Mouse (Mus musculus) CD8-positive naive resting alpha-beta T cell, adult 2 months (primary cell): ENCODE measurements around the gene Dusp6.

Experiments
- DNase-seq, 2 experiments: peaks; one replicate each; pipeline ENCODE4 v3.0.0; 2022; ENCODE audit warnings: low read depth in 2 of 2, low spot score in 2 of 2

Gene Dusp6

DNA sequence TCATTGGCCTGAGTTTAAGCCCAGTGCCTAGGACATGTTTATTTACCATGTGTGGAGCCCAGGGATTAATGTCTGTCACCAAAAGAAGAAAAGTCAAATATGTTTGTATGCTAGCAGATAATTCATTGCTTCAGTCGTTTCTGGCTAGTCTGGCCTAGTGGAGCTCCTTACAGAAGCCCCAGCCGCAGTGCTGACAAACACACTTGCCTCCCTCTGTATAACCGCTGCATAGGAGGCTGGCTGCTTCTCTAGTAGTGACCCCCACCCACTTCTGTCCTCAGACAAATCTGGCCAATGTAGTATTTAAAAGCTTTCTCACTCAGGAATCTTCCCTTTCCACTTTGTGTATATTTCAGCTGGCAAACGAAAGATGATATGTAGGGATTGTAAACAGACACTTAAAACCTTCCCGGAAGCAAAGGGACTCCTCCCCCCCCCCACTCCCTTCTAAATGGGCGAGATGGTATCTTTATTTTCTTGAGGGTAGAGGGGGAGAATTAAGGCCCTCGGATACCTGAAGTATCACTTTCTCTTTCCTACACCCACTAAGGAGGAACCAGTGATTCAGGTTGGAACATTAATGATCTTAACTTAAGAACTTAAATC is 18.3 kb upstream of the Dusp6 start:
- no peak for DNase-seq

DNA sequence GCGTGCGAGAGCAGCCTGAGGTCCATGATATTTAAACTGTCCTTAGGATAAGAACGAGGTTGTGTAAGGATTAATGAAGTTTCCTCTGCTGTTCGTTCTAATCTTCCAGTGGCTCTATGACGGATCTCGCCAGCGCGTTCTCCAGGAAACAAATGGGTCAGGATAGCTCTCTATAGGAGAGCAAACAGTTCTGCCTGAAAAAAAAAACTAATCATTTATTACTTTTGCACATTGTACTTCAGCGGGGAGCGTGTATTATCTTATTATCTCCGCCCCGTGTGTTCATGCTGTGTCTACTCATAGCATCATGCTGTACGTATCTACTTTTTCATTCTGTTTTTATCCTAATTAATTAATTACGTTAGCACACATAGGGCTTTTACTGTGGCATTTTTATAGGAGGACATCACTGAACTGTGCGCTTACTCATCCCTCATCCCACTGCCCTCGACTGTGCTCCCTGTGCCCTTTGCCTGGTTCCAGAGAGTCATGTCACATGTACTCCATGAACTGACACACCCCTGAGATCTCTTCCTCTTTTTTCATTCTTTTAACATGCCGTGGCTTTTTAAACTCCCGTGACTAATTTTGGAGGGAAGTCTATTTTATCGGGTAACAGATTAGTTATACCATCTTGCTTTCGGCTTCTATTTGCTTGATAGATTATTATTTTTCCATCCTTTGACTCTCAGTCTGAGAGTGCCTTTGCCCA is 16.1 kb upstream of the Dusp6 start:
- DNase-seq = no peak

DNA sequence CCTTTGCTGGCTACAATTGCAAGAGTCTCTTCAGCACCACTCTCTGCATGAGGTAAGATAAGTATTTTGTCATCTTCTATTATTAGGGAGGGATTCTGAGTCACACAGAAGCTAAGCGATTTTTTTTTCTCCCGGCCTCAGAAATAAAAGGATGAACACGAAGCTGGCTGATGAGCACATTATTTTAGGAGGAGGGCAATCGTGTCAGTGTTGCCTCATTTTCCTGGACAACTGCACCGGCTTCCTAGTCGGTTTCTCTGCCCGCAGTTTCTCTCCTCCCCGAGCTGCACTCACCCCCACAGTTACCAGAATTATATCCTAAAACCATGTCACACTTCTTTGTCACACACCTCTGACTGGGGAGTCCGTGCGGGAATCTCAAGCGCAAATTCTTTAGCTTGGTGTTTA is 12.2 kb upstream of the Dusp6 start:
- DNase-seq = no peak

DNA sequence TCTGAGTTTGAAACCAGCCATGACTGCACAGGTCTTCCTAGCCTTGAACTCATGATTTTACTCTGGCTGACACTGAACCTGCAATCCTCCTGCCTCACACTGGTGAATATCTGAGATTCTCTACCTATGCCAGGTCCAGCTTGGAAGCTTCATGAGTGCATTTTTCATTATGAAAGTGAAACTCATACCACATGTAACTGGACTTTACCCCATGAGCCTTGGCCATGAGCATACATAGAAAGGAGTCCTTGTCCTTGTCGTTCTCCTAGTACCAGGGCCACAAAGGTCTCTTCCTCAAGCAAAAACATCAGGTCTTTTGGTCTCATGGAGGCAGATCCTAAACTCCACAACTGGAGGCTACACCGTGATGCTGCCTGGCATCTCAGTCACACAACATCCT is 9.6 kb upstream of the Dusp6 start:
- no peak for DNase-seq

DNA sequence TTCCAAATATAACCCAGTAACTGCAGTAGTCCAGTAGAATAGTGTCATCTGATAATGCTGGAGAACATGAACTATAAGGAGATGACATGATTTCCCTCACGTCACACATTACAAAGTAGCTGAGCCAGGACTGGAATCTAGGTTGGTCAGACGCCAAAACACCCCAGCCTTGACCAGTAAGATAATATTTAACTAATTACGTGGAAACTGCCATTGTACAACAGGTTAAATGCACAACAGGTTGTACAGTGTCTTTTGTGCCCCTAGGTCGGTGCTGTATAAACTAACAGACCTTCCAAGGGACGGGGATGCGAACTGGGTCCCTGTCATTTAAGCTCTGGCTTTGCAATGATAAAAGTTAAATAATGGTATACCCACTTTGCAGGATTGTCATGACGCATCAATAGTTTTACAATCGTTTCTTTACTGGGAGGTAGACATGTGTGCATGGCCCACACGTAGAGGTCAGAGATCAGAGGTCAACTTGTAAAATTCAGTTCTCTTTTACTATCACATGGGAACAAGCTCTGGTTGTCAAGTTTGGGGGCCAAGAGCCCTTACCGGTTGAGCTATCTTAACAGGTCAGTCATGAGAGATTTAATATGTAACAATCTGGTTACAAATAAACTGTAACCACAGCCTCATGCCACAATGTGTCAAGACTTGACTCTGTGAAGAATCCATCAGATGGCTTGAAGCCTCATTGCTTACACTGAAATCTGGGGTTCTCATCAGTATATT is 7.0 kb upstream of the Dusp6 start:
- DNase-seq = no peak

DNA sequence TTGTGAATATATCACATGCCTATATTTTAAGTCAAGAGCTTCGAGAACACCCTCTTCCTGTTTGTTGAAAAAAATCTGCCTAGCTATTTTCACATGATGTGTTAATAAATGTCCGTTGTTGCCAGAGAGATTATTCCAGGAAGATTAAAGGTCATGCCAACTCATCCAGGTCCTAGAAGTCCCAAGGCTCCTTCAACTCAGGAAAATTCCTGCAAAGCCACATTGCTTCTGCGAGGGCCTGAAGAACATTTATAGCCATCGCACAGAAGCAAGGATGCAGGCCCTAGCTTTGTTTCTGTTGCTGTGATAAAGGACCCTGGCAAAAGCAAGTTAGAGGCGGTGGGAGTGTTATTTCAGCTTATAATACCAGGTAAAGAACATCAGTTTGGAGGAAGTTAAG is 5.5 kb upstream of the Dusp6 start:
- DNase-seq = no peak

DNA sequence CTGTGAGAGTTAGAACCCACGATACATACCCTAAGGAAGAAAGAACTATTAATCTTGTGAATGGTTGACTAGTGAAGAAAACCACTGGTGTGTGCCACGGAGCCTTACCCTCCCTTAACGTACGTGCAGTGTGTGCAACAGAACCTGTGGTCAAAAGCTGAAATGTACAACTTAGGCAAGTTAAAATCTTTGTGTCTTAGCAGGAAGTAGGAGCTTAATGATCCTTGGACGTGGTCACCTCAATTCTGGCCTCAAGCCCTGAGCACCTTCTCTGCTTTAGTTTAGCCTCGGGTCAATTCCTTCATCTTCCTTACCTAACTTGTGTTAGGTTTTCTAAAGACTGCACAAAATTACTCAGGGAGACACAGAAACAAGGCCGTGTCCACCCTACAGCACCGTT is 3.2 kb upstream of the Dusp6 start:
- no peak for DNase-seq

DNA sequence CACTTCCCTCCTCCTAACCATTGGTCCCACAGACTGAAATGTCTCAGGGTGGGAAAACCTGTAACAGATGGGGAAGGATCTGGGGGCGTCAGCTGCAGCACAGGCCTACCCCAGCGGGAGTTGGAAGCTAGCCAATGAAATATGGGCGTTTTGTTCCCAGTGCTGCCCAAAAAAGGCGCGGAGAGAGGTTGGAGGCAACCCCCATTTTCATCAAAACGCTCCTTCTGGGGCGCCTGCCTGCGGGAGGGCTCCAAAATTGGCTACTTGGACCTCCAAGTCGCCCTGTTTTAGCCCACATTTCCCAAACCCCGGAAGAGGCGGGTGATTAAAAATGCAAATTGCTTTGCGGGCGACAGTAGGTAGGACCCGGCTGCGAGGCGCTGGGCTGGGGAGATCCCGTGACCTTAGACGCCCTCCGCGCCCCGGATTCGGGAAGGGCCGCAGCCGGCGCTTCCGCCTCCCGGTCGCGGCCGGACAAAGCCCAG is 1.8 kb upstream of the Dusp6 start:
- DNase-seq = no peak

DNA sequence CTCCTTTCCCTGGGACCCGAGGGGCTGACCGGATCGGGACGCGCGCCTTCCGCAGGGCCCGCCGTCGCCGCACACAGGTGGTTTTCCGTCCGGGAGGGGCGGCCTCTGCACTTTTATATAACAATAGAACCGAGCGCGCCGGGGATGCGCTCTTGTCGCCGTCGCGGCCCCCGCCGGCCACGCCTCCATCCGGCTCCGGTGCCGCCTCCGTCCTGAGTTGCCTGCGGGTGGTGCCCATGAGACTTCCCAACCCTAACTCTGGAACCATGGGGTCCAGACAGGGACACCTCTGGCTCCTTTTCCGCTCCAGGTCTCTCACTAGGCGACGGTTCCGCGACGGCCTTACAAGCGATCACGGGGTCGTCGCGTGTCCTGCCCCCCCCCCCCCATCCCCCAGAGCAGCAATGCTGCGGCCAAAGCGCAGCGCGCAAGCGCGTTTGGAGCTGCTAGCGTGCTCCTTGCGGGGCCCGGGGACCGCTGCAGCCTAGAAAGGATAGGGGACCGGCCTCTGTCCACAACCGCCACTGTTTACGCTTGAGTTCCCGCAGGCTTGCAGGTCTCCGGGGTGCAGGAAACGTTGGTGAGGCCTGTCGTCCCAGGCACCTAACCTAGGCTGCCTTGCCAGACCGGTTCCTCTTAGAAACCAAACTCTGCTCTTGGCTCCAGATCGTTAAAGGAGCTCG is 1.3 kb upstream of the Dusp6 start:
- DNase-seq = peak; percentile 79 to 81

DNA sequence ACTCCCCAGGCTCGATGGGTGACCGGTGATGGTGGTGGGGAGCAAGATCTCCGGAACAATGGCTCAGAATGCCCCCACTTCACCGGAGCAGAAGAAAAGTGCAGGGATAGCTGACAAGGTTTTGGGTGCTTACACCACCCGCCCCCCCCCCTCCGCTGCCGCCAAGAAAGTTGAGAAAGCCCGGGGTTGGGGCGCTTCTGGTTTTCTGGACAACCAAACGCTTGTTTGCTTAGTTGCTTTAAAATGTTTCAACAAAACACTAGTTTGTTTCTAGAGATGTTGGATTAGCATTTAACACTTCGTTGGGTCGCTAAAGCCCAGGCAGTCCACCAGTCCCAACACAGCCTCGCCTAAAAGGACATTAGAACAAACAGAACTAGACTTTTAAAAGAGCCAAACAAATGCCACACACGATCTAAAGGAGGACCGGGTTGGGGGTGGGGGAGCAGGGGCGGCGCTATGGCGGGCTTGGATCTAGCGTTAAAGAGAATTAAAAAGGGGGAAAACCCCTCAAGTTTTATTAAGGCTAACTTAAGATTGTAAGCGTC is 638 bp upstream of the Dusp6 start:
- DNase-seq = no peak

DNA sequence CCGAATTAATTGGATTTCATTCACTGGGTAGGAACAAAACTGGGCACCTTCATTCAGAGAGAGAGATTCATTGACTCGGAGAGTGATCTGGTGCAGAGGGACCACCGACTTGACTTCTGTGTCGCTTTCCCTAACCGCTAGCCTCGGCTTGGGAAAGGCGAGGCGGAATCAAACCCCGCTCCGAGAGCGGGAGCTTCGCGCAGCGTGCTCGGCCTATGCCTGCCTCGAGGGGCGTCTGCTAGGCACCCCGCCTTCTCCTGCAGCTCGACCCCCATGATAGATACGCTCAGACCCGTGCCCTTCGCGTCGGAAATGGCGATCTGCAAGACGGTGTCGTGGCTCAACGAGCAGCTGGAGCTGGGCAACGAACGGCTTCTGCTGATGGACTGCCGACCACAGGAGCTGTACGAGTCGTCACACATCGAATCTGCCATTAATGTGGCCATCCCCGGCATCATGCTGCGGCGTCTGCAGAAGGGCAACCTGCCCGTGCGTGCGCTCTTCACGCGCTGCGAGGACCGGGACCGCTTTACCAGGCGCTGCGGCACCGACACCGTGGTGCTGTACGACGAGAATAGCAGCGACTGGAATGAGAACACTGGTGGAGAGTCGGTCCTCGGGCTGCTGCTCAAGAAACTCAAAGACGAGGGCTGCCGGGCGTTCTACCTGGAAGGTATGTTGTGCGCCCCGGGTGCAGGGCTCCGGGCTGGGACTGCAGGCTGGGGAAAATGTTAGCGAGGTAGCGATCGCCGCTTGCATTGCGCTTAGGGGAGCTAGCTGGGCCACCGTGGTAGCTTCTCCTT is 589 bp downstream of the Dusp6 start:
- DNase-seq = no peak

DNA sequence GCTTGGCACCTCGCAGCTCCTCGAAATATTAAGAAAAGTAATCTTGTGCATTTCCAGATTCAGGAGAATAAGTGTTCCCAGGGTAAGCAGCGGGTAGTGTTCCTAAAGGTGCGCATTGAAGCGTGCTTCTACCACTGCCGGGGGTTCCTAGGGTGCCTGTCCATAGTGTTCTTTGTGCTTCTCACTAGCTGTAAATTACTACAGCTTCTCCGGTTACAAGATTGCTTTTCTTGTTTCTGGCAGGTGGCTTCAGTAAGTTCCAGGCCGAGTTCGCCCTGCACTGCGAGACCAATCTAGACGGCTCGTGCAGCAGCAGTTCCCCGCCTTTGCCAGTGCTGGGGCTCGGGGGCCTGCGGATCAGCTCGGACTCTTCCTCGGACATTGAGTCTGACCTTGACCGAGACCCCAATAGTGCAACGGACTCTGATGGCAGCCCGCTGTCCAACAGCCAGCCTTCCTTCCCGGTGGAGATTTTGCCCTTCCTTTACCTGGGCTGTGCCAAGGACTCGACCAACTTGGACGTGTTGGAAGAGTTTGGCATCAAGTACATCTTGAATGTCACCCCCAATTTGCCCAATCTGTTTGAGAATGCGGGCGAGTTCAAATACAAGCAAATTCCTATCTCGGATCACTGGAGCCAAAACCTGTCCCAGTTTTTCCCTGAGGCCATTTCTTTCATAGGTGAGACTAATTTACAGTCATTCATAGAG is 1.4 kb downstream of the Dusp6 start:
- no peak for DNase-seq

DNA sequence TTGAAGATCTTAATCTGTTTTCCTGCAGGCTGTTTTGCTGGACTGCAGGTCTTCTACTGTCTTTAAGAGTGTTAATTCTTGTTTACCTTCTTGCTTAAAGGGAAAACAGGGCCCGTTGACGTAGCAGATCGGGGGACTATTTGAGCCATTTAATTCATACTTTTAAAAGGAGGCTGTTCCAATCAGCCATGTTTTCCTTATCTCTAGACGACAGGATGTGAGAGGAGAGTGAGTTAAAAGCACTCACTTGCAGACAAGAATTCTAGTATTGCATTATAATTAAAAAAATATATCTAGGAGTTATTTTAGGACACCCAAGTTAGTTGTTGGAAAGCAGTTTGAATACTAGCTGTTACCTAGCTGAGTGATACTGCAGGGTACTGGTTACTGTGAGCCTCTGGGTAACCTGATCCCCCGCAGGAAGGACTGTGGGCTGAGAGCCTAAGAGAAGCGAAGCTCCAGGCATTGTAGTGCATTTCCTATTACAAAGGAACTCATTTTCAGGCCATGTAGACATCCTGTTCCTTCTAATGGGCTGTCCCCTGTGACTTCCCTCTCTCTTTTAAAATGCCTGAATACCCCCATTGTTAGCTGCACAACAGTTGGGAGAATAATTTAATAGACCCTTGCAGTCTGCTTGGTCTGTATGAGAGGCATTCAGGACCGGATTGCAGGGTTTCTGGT is 2.1 kb downstream of the Dusp6 start:
- no peak for DNase-seq

DNA sequence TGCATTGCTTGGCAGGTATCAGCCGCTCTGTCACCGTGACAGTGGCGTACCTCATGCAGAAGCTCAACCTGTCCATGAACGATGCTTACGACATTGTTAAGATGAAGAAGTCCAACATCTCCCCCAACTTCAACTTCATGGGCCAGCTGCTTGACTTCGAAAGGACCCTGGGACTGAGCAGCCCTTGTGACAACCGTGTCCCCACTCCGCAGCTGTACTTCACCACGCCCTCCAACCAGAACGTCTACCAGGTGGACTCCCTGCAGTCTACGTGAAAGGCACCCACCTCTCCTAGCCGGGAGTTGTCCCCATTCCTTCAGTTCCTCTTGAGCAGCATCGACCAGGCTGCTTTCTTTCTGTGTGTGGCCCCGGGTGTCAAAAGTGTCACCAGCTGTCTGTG is 3.0 kb downstream of the Dusp6 start:
- no peak for DNase-seq

DNA sequence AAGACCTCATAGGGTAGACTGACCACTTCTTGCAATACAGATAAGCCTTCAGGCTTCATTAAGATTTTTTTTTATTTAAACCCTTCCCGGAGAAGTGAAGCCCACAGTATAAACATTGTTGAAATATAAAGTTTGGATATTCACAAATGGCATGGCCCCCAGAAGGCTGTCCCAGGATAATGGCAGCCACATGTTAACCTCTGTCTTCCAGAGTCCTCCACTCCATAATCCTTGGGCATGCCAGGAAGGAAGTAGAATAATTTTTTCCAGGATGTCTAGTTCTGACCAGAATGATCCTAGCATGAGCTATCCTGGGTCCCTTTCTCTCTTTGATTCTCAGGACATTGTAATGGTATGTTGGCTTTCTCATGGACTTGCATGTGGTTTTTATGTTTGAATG is 4.6 kb downstream of the Dusp6 start:
- no peak for DNase-seq

DNA sequence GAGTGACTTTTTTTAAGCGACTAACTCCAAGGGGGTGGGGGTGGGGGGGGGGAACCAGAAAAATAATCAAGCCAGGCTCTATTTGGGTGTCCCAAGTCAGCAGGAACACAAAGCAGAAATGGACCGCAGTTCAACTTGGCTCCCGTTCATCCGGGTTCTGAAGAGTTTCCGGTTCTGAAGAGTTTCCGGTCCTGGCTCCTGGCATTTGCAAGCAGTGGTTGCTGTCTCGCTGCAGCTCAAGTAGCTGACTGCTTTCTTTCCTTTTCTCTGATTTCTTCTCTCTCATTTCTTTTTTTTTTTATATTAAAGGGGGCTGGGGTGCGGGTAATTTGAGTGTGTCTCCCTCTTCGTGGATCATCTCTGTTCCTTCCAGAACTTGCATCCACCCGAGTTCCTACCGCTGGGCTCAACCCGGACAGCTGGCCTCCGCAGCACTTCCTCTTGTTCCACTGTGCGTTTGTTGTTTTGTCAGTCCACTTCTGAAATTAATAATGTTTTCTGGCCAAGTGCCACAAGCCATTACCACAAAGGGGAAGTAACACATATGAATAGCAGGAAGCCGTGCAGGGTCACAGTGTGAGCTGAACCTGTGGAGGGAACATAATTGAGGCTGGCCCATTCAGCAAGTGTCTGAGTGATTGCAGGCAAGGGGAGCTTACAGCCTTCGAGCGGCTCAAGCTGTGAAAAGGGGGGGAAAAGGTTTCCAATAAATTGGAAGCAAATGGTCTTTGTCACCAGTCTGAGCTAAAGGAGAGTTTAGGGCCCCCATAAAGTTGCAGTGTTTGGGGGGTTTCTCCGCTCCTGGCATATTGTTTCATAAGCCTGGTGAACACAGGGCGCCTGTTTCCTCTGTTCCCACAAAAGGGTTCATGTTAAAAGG is 5.6 kb downstream of the Dusp6 start:
- DNase-seq = peak in 1 of 2 experiments; percentile 37

DNA sequence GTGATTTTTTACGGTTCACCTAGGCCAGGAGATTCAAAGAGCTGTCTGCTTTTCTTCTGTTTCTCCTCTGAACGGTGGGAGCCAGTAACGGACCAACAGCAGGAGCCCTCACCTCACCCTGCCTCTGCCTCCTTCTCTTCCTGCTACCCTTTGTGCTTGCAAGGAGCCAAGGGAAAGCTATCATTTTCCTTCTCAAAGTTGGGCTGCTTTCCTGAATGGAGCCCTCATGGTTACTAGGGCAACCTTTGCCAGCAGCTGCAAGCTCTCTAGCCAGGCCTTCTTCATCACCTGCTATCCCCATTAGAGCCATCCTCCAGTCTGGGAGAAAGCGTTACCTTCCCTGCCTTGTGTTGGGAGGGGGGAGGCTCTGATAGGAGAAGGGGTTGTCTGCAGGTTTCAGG is 6.3 kb downstream of the Dusp6 start:
- DNase-seq = no peak

DNA sequence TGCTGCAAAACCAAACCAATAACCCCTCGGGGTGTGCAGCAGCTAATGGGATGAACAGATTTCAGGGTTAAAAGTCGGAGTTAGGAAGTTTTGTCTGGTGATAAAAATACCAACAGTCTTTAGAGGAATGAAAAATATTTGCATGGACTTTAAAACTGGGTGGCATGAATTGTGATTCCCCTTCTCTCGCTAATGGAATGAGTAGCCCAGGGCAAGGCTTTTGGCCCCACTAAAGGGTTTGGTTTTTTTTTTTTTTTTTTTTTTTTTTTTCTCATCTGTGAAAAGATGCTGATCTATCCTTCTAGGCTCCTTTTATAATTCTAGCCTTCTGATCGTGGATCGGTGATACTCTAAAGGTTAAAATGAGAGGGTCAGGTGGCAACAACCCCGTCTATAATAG is 6.7 kb downstream of the Dusp6 start:
- DNase-seq = no peak
